Mouse (Mus musculus) lung, adult 2 months (tissue): ENCODE data around the gene Smyd3. TPM values are rescaled to one million over a fixed set of nuclear protein-coding genes. Genes with fewer than 3 reads are reported as not detected.

Experiments used
- DNase-seq: peaks from one replicate; pipeline ENCODE4 v3.0.0; 2022
- H3K4me1 ChIP-seq: fragments of 200-500 bp; 2 replicates; pipeline ENCODE4 v1.6.1; 2011; ENCODE audit warnings: low read length; ENCODE audit not compliant: control insufficient read depth, insufficient read depth
- H3K4me3 ChIP-seq: fragments of 200-500 bp; replicated peaks from 2 replicates; pipeline ENCODE3; 2011; ENCODE audit warnings: low read depth, mild to moderate bottlenecking, control low read depth, low read length; ENCODE audit errors: extremely low read depth
- CTCF ChIP-seq: fragments of 200-500 bp; IDR thresholded peaks from 2 replicates; pipeline ENCODE4 v1.5.1; 2011; ENCODE audit warnings: mild to moderate bottlenecking, low read length, control low read depth; ENCODE audit not compliant: insufficient read depth
- POLR2A ChIP-seq: fragments of 200-500 bp; IDR thresholded peaks from 2 replicates; pipeline ENCODE4 v1.6.1; 2011; ENCODE audit warnings: low read depth, mild to moderate bottlenecking, control low read depth, low read length, borderline replicate concordance; ENCODE audit errors: extremely low read depth
- WGBS: fragments of 180-500 bp; shearing (Covaris S2); methylation state at CpG from one replicate; pipeline ENCODE4 v1.1.7; 2018; 5-methylcytosine and 5-hydroxymethylcytosine counted together
- polyA plus RNA-seq: library from polyadenylated mRNA; depleted of rRNA; stranded (reverse); fragments of >200 nt; gene quantifications from 2 replicates; pipeline ENCODE4 v1.2.3, GENCODE M21; 2012

Smyd3 gene
- polyA plus RNA-seq, 1 experiment = 4.7 TPM

- WGBS = 89% methylated on average over 5 of the region's 5 CpGs
- Histone ChIP-seq H3K4me3 (no peak overlapping the region), H3K4me1 (no peaks in the 10 kb centered on the region; the same call in 1 of the 2 replicates)
- TF ChIP-seq POLR2A (no peak), CTCF (no peak)
- DNase-seq = no peak
These were observed 55.5 kb downstream of the Smyd3 start for GRCm38 (mm10) chr1:179462376-179462775.

- 82% methylated on average over 22 of the region's 22 CpGs for WGBS
- Histone ChIP-seq H3K4me3 (no peak overlapping the region), H3K4me1 (no peaks in the 10 kb centered on the region; the same call in 1 of the 2 replicates)
- no peak for DNase-seq
- TF ChIP-seq CTCF (no peak), POLR2A (no peak)
These were observed 56.6 kb downstream of the Smyd3 start for GRCm38 (mm10) chr1:179461019-179461814.

- TF ChIP-seq CTCF = no peak
- TF ChIP-seq POLR2A = no peak
- no peak overlapping the region for H3K4me3 ChIP-seq
- no peaks in the 10 kb centered on the region; the same call in 1 of the 2 replicates for H3K4me1 ChIP-seq
- 64% methylated on average over 10 of the region's 10 CpGs for WGBS
- no peak for DNase-seq
These were observed 58.9 kb downstream of the Smyd3 start for GRCm38 (mm10) chr1:179458987-179459368.

GRCm38 (mm10) chr1:179458236-179458986 is 59.4 kb downstream of the Smyd3 start:
- no peak overlapping the region for H3K4me3 ChIP-seq
- TF ChIP-seq CTCF (no peak), POLR2A (no peak)
- no peak for DNase-seq
- 51% methylated on average over 9 of the region's 9 CpGs for WGBS
- no peaks in the 10 kb centered on the region; the same call in 1 of the 2 replicates for H3K4me1 ChIP-seq

GRCm38 (mm10) chr1:179454600-179454999 is 63.2 kb downstream of the Smyd3 start:
- no peak for DNase-seq
- WGBS = 62% methylated on average over 6 of the region's 6 CpGs
- TF ChIP-seq POLR2A (no peak), CTCF (no peak)
- no peaks in the 10 kb centered on the region; the same call in 1 of the 2 replicates for H3K4me1 ChIP-seq
- H3K4me3 ChIP-seq = no peak overlapping the region

GRCm38 (mm10) chr1:179451211-179451610 is 66.6 kb downstream of the Smyd3 start:
- DNase-seq = no peak
- WGBS = 99% methylated on average over 2 of the region's 2 CpGs
- TF ChIP-seq POLR2A (no peak), CTCF (no peak)
- Histone ChIP-seq H3K4me1 (no peaks in the 10 kb centered on the region), H3K4me3 (no peak overlapping the region)

- 40% methylated on average over 2 of the region's 2 CpGs for WGBS
- Histone ChIP-seq H3K4me1 (no peaks in the 10 kb centered on the region), H3K4me3 (no peak overlapping the region)
- no peak for DNase-seq
- TF ChIP-seq POLR2A (no peak), CTCF (no peak)
These were observed 71.0 kb downstream of the Smyd3 start for GRCm38 (mm10) chr1:179446845-179447212.

GRCm38 (mm10) chr1:179446127-179446844 is 71.6 kb downstream of the Smyd3 start:
- no peak for TF ChIP-seq POLR2A
- TF ChIP-seq CTCF = no peak
- 52% methylated on average over 17 of the region's 17 CpGs for WGBS
- Histone ChIP-seq H3K4me1 (no peaks in the 10 kb centered on the region), H3K4me3 (no peak overlapping the region)
- peak; percentile 5 for DNase-seq

- TF ChIP-seq CTCF = no peak
- TF ChIP-seq POLR2A = no peak
- H3K4me1 ChIP-seq = no peaks in the 10 kb centered on the region
- WGBS = 81% methylated on average over 13 of the region's 13 CpGs
- DNase-seq = no peak
- no peak overlapping the region for H3K4me3 ChIP-seq
These were observed 74.0 kb downstream of the Smyd3 start for GRCm38 (mm10) chr1:179443835-179444234.

GRCm38 (mm10) chr1:179443423-179443822 is 74.4 kb downstream of the Smyd3 start:
- no peak for TF ChIP-seq CTCF
- TF ChIP-seq POLR2A = no peak
- H3K4me3 ChIP-seq = no peak overlapping the region
- no peak for DNase-seq
- 70% methylated on average over 8 of the region's 8 CpGs for WGBS
- H3K4me1 ChIP-seq = no peaks in the 10 kb centered on the region
